Mouse (Mus musculus) hindbrain, postnatal 0 days (tissue): Measurements from ENCODE around the gene Nlgn1. TPM values are rescaled to one million over a fixed set of nuclear protein-coding genes. Genes with fewer than 3 reads are reported as not detected.
A peak's percentile ranks its signal among the peaks of the same experiment; 100 is the strongest.

Experiments used
- ATAC-seq: fragments of 200-750 bp; cut with Nextera tagmentation; 2 replicates; pipeline ENCODE4 v1.8.0; 2017; ENCODE audit warnings: mild to moderate bottlenecking, moderate TSS enrichment, moderate library complexity
- DNase-seq: peaks from one replicate; pipeline ENCODE4 v3.0.0-alpha.2; 2015; ENCODE audit warnings: low spot score
- H3K27ac ChIP-seq: fragments of 300-500 bp; sonication (generic); 2 replicates; pipeline ENCODE4 v1.5.1; 2014; ENCODE audit warnings: mild to moderate bottlenecking
- H3K27me3 ChIP-seq: fragments of 300-500 bp; sonication (generic); 2 replicates; pipeline ENCODE4 v1.6.1; 2014; ENCODE audit warnings: low read length, mixed read lengths; ENCODE audit not compliant: insufficient read depth
- H3K36me3 ChIP-seq: fragments of 300-500 bp; sonication (generic); 2 replicates; pipeline ENCODE4 v1.6.1; 2014; ENCODE audit warnings: low read length, mixed read lengths; ENCODE audit not compliant: insufficient read depth
- H3K4me1 ChIP-seq: fragments of 300-500 bp; sonication (generic); 2 replicates; pipeline ENCODE4 v1.6.1; 2014; ENCODE audit warnings: antibody characterized with exemption, low read length, mixed read lengths; ENCODE audit not compliant: insufficient read depth
- H3K4me2 ChIP-seq: fragments of 300-500 bp; sonication (generic); 2 replicates; pipeline ENCODE4 v1.6.1; 2014; ENCODE audit warnings: low read depth, mild to moderate bottlenecking, low read length, moderate library complexity, mixed read lengths
- H3K4me3 ChIP-seq: fragments of 300-500 bp; sonication (generic); 2 replicates; pipeline ENCODE4 v1.5.1; 2014; ENCODE audit warnings: low read length
- H3K9ac ChIP-seq: fragments of 300-500 bp; sonication (generic); replicated peaks from 2 replicates; pipeline ENCODE4 v1.6.1; 2014; ENCODE audit warnings: mild to moderate bottlenecking, low read length, moderate library complexity, mixed read lengths
- H3K9me3 ChIP-seq: fragments of 300-500 bp; sonication (generic); 2 replicates; pipeline ENCODE4 v1.6.1; 2016; ENCODE audit warnings: low read length, mixed read lengths
- CTCF ChIP-seq: IDR thresholded peaks from 2 replicates; pipeline ENCODE4 v1.5.1; 2016; ENCODE audit warnings: antibody characterized with exemption, control low read depth, low read depth
- WGBS: fragments of 180-500 bp; shearing (Covaris S2); extraction: QIAGEN DNeasy Blood & Tissue Kit; methylation state at CpG from one replicate; pipeline ENCODE4 v1.1.7; 2014; 5-methylcytosine and 5-hydroxymethylcytosine counted together
- polyA plus RNA-seq: library from polyadenylated mRNA; unstranded; fragments of >200 nt; fragmentation: Nextera tagmentation; extraction: Ambion mirVana; gene quantifications from 2 replicates; pipeline ENCODE4 v1.2.1, GENCODE M21; 2015
- total RNA-seq: library from RNA; depleted of rRNA; stranded (reverse); fragments of >200 nt; gene quantifications from 2 replicates; pipeline ENCODE4 v1.2.3, GENCODE M21; 2014

The Nlgn1 gene
- total and polyA plus RNA-seq, 2 experiments from 2014 or later: 28.4 to 61.5 TPM

DNA sequence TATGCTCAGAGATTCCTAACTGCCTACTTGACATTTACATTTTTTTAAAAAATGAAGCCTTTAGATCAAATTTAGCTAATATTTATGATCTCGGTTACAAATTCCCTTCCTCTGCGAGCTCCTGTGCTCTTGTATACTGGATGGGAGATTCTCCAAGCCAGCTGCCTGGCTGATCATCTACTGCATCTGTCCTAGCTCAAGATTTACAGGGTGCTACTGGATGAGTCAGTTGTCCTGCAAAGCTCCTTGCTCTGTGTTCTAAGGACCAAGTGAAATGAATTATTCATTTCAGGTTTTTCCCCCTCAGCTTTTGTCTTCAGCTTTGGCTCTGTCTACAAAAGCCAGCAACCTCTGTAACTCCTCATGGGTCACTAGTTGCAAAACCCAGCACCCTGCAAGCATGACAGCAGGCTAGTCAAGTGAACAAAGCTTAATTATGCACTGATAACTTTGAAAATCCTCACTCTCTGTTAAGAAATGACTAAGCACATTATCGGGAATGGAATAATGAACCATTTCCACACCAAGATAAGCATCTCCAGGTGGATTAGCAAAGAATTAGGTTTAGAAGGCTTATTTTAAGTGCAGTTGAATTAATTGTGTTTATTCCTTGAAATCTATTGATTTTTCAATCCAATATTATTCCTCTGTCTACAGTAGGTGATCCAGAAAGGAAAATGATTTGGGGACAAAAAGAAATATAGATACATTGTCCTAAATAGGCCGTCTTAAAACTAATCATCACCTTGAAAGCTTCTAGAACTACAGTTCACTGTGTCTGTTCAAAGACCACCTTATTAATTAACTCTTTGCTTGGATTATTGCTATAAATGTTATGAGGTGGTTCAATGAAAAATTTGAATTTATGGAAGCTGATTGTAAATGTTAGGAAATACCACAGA, 61.1 kb downstream of the Nlgn1 start:
- no peak overlapping the region for H3K27ac ChIP-seq
- WGBS: 33% methylated on average over 4 of the region's 4 CpGs
- H3K9me3 ChIP-seq: no peaks in the 10 kb centered on the region
- DNase-seq (peak; percentile 17), ATAC-seq (no peak)
- H3K9ac ChIP-seq: no peak overlapping the region
- H3K4me3 ChIP-seq: no peak overlapping the region
- H3K36me3 ChIP-seq: no peaks in the 10 kb centered on the region
- no peaks in the 10 kb centered on the region for H3K27me3 ChIP-seq
- H3K4me2 ChIP-seq: no peak overlapping the region
- TF ChIP-seq CTCF: no peak
- H3K4me1 ChIP-seq: no peaks in the 10 kb centered on the region

- ATAC-seq: no peak
- H3K36me3 ChIP-seq: no peaks in the 10 kb centered on the region
- no peaks in the 10 kb centered on the region for H3K4me1 ChIP-seq
- no peak overlapping the region for H3K27ac ChIP-seq
- H3K4me2 ChIP-seq: no peak overlapping the region
- H3K4me3 ChIP-seq: no peak overlapping the region
- no peak for DNase-seq
- no peaks in the 10 kb centered on the region for H3K27me3 ChIP-seq
- 81% methylated on average over 7 of the region's 7 CpGs for WGBS
- H3K9ac ChIP-seq: no peak overlapping the region
- H3K9me3 ChIP-seq: no peaks in the 10 kb centered on the region
- no peak for TF ChIP-seq CTCF
Observed at GRCm38 (mm10) chr3:26246564-26246963, 85.7 kb downstream of the Nlgn1 start.

DNA sequence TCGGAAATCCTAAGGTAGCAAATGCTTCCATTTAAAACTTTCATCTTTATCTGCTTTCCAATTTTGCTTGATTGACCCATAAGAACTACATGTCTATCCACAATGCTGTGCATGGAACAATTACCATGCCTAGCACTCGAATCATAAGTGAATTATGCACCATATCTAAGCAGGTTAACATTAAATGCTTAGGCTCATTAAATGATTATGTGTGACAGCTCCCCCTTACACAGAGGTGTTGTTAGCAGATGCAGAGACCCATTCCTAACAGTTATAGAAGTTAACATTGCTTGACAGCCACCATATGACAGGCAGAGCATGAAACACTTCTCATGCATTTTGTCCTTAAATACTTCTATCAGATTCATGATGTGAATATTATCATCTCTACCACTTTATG, 89.0 kb downstream of the Nlgn1 start:
- Histone ChIP-seq H3K4me2 (no peak overlapping the region), H3K4me3 (no peak overlapping the region), H3K9ac (no peak overlapping the region), H3K36me3 (no peaks in the 10 kb centered on the region), H3K9me3 (no peaks in the 10 kb centered on the region), H3K27me3 (no peaks in the 10 kb centered on the region), H3K4me1 (no peaks in the 10 kb centered on the region), H3K27ac (no peak overlapping the region)
- WGBS: 68% methylated on average over 2 of the region's 2 CpGs
- TF ChIP-seq CTCF: no peak
- ATAC-seq (no peak), DNase-seq (peak; percentile 2)

DNA sequence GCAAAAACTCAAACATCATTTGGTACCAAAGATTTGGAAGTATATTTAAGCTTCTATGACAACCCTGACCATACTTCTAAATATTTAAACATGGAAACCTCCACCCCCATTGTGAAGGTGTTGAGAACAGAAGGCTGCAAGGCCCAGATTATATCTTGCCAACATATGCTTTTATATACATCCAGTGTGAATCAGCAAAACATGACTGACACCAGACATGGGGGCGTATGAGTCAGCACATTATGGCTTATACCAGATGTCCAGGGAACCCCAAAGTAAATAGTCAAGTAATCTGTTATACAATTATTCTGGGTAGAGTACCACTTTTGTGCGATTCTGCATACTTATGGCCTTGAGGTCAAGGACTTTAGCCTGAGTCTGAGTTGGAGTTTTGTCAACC, 102.3 kb downstream of the Nlgn1 start:
- Histone ChIP-seq H3K27ac (no peak overlapping the region), H3K4me1 (no peaks in the 10 kb centered on the region), H3K4me2 (no peak overlapping the region), H3K27me3 (no peaks in the 10 kb centered on the region), H3K4me3 (no peak overlapping the region), H3K9ac (no peak overlapping the region), H3K36me3 (no peaks in the 10 kb centered on the region), H3K9me3 (no peaks in the 10 kb centered on the region)
- WGBS: 93% methylated on average over 2 of the region's 2 CpGs
- ATAC-seq: no peak
- no peak for TF ChIP-seq CTCF
- DNase-seq: no peak

DNA sequence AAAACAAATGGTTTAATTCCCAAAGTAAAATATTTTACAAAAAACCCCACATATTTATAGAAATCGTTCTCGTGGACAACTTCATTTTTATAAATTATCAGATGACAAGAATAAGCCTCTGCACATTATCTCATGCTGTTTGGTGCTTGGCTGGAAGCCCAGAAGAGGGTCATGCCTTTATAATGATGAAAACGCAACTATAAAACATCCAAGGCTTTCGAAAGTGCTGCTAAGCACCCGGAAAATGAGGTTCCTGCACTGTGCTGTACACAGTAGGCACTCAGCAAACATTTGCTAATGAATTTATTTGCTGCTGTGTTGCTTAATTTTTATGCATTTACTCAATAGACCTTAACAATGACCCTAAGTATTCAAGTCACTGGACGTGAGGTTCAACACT, 103.4 kb downstream of the Nlgn1 start:
- Histone ChIP-seq H3K4me2 (no peak overlapping the region), H3K9me3 (no peaks in the 10 kb centered on the region), H3K36me3 (no peaks in the 10 kb centered on the region), H3K27ac (no peak overlapping the region), H3K4me1 (no peaks in the 10 kb centered on the region), H3K4me3 (no peak overlapping the region), H3K27me3 (no peaks in the 10 kb centered on the region), H3K9ac (no peak overlapping the region)
- 30% methylated on average over 6 of the region's 6 CpGs for WGBS
- peak; percentile 21; the same call in 1 of the 2 replicates for ATAC-seq
- TF ChIP-seq CTCF: no peak
- peak; percentile 51 for DNase-seq

GRCm38 (mm10) chr3:26228172-26228781, 104.0 kb downstream of the Nlgn1 start:
- WGBS: 52% methylated on average over 4 of the region's 4 CpGs
- Histone ChIP-seq H3K4me2 (no peak overlapping the region), H3K9ac (no peak overlapping the region), H3K4me3 (no peak overlapping the region), H3K4me1 (no peaks in the 10 kb centered on the region), H3K9me3 (no peaks in the 10 kb centered on the region), H3K36me3 (no peaks in the 10 kb centered on the region), H3K27me3 (no peaks in the 10 kb centered on the region), H3K27ac (no peak overlapping the region)
- no peak for ATAC-seq
- DNase-seq: no peak
- no peak for TF ChIP-seq CTCF

DNA sequence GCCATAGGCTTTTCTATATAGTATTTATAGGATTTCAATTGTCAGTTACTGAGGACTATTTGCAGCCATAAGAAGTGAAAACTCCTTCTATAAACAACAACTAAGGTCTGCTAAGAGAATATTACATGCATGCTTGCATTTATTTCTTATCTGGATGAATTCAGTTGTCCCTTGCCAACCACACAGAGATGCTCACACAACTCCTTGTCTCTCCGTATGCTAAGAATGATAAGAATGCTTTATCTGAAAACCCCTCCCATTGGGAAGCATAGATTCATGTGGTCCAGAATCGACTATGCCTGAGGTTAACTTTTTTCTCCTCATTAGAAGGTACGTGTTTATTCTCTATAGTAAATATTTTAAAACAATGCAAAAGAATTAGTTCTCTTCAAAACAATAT, 108.8 kb downstream of the Nlgn1 start:
- H3K4me2 ChIP-seq: no peak overlapping the region
- DNase-seq (no peak), ATAC-seq (no peak)
- H3K27ac ChIP-seq: no peak overlapping the region
- no peaks in the 10 kb centered on the region for H3K36me3 ChIP-seq
- H3K27me3 ChIP-seq: no peaks in the 10 kb centered on the region
- no peak for TF ChIP-seq CTCF
- no peaks in the 10 kb centered on the region for H3K4me1 ChIP-seq
- 83% methylated on average over 3 of the region's 3 CpGs for WGBS
- no peaks in the 10 kb centered on the region for H3K9me3 ChIP-seq
- no peak overlapping the region for H3K9ac ChIP-seq
- H3K4me3 ChIP-seq: no peak overlapping the region
